Mouse (Mus musculus) lung, postnatal 36 days (tissue): ENCODE data around the gene Aim2.
A peak's percentile ranks its signal among the peaks of the same experiment; 100 is the strongest.
"Not testable (repeated sequence)": the region's sequence is repeated elsewhere in the genome, so short reads cannot be mapped to it uniquely, and the experiment has no call there.

Experiments
- DNase-seq: peaks from one replicate; pipeline ENCODE4 v3.0.0; 2022; ENCODE audit warnings: mixed read lengths

Gene Aim2

DNA sequence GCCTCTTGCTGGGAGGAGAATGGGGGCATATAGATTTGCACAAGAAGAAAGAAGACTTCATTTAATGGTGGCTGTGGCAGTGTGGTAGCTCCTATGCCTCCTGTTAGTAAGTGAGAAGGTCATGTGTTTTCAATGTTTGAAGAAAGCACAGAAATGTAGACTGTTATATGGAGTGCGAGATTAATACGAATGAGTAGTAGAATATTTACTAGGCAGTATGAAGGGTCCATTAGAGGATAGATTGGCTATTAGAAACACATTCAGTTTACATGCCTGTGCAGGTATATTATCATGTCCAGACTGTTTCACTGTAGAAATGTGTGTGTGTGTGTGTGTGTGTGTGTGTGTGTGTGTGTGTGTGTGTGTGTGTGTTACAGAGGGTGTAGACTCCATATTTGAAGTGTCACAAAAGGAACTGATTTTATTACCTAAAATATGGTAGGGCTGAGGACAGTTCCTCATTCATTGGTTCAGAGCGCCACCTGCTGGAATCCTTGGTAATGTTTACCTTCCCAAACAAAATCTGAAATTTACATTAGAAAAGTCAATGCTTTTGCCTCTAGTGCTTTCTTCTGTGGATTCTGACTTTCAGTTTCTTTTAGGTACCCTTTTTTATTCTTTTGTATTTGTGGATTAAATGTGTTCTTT is 47.8 kb downstream of the Aim2 start:
- DNase-seq, result peak; percentile 76

DNA sequence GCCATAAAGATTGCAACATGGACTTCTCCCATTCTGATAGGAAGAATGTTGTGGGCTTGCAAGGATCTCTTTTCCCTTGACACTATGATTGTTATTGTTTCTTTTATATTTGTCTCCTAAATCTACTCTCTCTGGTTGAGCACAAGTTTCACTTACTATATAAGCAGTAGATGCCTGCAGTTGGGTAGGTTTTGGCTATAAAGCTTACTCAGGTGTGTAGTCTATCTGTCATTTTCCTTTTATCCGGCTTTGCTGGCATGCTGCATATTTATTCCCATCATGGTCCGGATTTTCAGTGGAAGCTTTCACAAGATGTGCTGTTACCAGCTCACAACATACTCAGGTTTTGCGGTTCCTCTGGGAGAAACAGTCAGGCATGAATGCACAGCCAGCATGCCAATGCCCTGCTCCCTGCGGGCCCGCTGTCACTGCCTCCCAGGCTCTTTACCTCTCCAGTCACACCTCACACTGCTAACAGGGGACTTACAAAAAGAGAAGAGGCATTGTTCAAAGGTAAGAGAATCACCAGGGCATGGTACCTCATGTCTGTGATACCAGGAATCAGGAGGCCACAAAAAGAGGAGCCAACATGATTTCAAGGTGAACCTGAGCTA is 54.1 kb downstream of the Aim2 start:
- DNase-seq, result no peak

DNA sequence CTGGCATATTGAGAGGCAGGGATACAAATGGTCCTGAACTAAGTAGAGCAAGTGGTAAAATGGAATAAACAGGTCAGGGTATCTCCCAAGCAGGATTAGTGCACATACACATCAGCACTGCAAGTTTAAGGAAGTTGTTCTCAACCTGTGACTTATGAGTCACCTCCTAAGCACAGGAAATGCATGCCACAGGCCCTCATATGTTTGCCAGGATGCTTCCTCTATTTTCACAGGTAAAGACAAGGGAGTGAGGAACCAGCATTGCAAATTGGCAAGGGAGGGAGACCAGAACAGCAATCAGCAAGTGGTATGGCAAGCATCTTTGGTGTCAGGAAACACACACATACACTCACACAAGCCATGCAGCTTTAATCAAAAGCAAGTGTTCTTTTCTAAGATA is 58.4 kb downstream of the Aim2 start:
- DNase-seq, result no peak

DNA sequence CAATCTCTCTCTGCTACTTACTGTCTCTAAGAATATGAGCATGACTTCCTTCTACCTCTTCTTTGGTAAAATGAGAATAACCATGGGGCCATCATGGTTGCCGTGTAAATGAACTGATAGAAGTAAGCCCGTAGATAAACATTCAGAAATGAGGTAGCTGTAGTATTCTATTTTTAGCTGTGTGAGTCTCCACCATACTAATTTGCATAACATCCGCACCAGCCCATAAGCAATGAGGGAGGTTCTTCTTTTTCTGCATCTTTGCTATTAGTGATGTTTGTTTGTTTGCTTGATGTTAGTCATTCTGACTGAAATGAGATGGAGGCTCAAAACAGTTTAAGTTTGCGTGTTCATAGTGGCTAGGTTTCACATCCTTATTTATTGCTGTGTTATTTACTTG is 61.2 kb downstream of the Aim2 start:
- no peak for DNase-seq

DNA sequence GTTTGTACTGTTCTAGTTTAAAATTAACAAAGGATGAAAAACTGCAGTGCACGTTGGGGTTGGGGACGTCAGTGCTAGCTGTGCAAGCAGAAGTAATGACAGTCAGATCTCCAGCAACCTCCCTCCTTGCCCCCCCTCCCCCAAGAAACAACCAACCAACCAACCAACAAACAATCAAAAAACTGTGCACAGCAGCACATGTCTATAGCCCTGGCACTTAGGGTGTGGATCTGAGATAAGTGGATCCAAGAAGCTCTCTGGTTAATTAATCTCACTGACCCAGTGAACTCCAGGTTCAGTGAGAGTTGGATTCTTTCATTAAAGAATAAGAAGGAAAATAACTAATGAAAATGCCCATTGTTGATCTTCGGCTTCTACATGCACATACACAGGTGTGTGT is 64.0 kb downstream of the Aim2 start:
- no peak for DNase-seq

DNA sequence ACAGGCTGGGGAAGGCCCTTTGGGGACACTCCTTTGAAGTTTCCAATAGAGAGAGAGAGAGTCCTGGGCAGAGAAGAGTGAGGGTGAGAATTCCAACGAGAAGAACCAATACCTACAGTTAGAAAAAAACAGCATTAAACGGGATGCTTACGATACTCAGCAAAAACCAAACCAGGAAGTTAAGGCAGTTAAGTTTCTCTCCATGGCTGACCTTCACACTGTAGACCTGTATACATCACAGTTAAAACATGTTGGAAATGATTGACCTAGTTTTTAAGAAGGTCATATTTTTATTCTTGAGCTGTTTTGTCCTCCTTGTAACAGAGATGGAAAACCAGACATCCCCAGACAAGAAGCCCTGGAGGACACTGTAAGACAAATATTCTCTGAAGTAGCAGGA is 67.8 kb downstream of the Aim2 start:
- no peak for DNase-seq

DNA sequence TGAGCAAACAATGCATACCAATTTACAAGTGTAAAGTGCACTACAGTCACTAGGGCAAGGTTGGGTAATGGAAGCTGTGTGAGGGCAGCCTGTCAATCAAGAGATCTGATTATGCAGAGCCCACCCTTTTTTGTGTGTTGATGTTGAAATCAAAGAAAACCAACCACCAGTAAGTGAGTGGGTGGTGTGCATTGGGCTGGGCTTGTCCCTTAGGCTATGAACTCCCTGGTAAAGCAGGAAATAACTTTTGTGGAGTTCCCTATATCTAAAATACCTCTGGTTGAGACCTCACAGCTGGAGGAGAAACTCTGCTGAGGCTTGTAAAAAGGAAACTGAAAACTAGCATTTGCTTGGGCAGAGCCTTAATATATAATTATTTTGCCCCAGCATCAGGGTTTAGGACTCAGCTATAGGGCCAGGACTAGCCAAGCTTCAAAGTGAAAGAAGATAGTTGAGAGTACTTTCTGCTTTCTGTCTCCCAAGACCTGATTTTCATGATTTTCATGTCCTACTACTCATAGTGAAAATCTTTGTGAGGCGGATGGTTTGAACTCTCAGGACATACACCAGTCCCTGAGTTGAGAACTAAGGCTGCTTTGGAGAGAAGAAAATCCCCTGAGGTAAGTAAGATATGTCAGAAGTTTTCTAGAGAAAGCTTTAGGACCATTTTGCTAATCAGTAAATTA is 68.4 kb downstream of the Aim2 start:
- peak; percentile 67 for DNase-seq

DNA sequence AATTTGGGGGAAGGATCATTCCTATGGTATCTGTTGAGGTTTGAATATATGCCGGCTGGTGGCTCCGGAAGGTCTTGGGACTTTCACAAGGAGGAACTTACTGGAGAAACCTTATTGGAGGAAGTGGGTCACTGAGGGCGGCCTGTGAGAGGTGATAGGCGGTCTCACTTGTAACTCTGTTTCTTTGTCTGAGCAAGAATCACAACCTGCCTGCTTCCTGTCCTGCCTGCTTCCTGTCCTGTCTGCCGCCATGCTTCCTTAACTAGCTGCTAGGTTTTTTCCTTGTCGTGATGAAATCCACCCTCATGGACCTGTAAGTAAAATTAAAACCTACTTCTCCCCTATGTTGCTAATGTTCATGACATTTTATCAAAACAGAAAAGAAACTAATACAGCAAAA is 69.7 kb downstream of the Aim2 start:
- peak; percentile 76 for DNase-seq

DNA sequence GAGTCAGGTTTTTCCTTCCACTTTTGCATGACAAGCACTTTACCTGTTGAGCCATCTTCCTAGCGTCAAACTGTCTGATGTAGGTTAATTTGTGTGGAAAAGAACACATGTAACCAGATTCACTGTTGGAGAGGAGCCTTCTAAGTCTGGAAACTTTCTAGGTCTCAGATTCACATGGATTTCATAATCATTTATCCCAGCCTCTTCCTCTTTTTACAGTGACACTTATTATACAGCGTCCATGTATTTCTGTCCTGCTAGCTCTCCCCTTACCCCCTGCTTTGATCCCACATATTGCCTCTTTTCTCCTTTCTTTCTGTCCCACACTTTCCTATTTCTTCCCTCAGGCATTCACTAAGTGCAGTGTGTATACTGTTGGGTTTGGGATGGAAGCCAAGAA is 75.7 kb downstream of the Aim2 start:
- no peak for DNase-seq

DNA sequence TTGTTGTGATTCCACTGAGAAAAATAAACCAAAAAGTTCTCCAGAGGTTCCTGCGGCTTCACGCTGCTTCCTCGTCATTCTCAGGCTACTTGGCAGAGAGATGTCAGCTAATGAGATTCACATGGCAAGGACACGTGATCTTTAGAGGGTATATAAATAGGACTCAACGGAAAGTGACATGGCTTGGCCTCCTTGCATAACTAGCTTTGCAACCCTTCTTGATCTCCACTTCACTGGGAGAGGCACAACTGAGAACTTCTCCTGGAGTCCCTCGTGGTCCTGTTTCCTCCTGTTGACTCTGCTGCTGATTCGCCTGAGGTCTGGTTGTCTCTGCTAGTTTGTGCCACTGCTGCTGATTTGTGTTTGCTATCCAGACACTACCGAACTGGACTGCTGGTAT is 76.7 kb downstream of the Aim2 start:
- peak; percentile 41 for DNase-seq

DNA sequence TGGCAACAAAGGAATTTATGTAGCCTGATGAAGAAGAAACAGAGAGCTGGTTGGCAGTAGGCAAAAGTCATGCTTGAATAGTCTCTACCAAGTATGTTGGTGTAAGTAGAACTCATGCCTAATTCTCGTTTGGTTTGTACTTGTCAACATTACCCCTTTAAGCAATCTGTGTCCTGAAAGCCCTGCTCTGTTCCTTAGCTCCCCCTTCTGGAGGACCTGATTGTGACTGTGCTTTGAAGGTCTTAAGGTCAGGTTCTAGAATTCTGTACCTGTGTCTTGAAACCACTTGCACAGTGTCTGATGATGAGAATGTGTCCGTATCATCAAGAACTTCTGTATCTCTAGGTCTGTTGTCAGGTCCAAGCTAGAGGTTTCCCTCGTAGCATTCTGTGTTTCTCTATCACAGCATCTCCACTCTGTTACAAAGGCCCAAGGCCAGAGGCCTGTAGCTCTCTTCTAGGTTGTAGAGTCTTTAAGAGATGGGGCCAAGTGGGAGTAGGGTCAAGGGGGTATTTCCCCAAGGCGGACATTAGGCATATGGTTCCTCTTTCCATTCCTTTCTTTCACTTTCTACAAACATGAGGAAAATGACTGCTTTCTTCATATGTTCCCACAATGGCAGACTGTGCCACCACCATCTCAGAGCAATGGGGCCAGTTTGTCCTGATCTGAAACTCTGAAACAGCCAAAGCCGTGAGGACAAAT is 79.5 kb downstream of the Aim2 start:
- no peak for DNase-seq

DNA sequence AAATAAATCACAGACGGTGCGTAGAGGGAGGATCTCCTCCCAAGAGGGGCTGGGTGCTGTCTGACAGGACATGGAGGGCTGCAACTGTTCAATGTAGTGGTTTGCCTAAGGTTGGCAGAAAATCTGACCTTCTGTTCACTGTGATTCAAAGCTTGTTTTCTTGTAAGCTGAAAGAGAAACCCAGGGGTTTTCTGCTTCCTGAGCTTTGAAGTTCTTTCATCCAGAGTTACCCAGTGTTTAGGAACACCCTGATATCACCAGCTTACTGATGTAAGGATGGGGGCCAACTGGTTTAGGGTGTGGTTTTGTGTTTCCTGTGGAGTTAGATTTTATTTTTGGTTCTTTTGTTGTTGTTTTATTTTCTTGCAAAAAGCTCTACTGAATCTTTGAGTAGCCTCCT is 81.7 kb downstream of the Aim2 start:
- no peak for DNase-seq

DNA sequence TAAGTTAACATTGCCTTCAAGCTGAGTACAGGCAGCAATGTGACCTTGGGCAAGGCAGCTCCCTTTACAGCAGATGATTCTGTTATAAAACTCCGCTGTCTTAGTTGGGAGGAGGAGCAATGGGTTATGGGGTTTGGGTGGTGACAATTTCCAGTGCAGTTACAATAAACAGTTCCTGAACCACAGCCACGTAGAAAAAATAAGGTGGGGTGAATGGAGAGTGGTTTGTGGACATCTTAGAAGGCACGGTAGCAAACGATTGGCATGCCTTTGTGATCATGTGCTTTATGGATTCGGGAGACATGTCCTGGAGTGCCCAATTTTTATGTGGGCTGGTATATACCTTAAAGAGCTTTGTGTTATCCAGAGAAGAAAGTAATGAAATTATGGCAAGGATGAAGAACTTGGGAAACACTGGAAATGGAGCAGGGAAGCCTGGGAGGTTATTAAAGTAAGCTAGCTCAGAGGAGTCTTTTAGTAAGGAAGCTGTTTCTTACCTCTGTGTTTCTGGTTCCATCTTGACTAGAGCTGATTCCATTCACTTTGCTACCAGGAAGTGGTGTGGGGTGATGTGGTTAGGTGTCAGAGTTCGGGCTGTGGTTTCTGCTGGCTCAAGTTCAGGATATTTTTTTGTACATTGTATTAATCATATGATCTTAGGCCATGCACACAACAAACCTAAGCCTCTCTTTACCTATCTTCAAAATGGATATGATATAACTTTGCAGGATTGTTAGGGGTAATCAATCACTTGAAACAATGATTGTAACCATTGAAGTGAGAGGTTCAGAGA is 86.7 kb downstream of the Aim2 start:
- peak; percentile 39 for DNase-seq

DNA sequence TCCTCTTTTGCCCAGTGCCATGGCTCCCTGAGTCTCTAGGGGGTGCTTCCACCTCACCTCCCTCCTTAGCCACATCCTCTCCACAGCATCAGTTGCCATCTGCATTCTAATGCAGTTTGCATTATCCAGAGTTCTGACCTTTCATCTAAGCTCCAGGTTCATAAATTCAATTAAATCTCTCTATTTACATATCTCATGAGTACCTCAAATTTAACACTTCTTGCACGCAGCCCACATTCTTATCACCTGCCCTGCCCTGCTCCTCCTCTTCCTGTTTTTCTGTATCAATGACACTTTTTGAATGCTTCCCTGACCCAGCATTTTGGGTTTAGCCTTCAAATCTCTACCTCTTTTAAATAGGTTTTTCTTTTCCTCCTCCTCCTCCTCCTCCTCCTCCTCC is 90.0 kb downstream of the Aim2 start:
- DNase-seq, result no peak

DNA sequence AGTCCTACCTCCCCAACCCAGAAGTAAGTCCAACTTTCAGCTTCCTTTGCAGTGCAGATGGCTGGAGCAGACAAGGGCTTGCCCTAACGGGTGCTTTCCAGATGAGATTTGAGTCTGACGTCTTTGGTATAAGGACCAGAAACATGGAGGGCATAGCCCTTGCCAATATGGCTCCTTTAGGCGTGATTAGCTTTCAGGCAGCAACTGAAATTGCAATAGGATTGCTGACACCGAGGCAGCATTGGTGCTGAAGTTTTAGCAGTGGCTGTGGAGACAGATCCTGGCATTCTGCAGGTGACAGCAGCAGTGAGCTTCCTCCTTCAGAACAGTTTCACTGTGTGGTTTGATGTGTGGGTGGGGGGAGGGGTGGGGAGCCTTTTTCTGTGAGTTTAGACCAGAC is 90.5 kb downstream of the Aim2 start:
- no peak for DNase-seq

DNA sequence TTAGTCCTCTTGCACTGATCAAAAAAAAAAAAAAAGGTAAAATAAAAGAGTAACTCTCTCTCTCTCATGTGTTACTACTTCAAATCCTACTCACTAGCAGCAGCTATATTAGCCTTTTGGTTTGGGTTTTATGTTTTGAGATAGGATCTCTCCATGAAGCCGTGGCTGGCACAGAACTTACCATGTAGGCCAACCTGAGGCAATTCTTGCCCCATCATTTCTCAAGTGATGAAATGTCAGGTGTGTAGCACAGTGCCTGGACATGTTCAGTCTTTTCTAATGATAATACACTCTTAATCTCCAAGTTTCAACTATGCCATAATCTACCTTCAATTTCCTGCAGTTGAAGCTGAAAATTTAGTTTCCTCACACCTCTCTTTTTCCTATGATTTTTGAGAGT is 92.4 kb downstream of the Aim2 start:
- no peak for DNase-seq

DNA sequence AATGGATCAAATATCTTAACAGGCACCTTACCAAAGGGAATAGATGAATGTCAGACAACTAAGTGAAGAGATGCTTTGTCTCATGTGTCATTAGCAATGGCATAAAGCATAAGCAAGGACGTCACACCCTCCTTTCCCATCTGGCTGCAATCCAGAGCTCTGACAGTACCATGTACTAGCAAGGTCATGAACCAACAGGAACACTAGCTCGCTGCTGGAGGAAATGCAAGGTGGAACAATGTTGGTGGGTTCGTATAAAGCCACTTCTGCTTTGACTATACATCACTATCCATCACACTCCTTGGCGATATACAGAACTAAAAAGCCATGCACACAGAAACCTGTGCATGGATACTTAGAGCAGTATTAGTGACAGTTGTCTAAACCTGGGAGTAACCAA is 96.4 kb downstream of the Aim2 start:
- DNase-seq, result peak; percentile 17

DNA sequence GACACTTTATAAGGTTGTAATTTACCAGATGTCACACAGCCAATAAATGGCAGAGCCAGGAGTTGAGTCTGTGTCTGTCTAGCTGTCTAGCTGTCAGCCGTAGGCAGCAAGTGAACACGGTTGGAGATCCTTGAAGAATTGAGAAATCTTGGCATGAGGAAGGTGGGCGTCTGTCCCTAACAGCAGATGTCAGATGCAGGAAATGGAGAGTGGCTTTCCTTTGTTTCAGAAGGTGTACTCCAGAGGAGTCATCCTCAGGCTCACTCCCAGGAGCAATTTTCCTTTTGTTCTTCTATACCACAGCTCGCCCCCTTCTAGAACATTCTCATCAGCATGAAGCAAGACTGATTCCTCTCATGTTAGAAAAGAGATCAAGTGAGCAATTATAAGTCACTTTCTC is 99.9 kb downstream of the Aim2 start:
- no peak for DNase-seq

DNA sequence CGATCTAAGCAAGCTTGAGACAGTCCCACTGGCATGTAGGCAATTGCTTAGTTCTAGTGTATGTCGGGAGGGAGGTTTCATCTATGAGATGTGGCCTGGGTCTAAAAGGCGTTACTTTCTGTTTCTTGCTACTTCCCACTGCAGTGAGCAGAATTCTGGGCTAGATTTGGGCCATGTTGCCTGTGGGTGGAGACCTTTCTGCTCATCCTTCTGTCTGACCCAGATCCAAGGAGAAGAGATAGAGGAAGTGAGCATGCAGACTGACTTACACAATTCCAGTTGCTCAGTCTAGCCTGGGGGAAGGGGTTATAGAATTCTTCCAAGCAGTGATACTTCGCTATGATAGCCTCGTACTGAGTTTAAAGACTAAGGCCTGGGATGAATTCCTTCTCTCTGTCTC is 101.0 kb downstream of the Aim2 start:
- peak; percentile 41 for DNase-seq

DNA sequence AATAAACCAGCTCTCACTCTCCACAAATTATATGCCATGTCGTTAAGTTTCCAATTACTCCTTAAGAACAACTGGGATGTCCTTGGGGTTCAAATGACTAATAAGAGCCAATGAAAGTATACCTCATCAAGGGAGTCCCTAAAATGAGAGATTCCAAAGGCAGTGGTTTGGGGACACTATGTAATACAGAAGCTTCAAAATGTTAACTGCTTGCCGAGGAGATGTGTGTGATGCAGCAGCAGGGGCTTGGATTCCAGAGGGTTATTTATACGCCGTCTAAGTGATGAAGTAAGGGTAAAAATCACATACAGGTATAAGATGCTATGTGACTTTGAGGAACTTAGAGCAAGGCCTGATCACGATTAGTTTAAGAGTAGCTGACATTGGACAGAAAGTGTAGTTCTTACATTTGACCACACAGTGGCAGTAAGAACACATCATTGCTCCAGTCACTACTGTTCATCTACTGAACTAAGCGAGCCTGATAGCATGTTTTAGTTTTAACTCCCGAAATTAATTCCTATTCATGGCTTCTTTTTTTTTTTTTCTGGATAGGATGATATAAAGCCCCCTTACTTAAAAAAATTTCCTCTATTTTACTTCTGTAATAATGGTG is 105.6 kb downstream of the Aim2 start:
- DNase-seq, result peak; percentile 64

DNA sequence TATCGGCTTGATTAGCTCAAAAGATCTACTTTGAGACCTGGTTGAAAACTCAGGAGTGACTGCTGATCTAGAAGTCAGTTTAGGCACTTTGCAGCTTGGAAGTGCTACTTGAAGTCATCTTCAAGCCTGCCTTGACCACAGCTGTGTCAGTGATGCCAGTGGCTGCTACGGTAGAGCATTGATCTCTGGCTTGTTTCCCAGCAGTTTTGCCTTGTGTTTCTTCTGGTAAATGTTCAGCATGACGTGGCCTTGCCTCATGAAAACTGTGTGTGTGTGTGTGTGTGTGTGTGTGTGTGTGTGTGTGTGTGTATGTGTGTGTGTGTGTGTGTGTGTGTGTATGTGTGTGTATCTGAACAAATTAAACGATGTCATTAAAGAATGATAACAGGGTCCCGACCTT is 106.1 kb downstream of the Aim2 start:
- DNase-seq, result no peak

DNA sequence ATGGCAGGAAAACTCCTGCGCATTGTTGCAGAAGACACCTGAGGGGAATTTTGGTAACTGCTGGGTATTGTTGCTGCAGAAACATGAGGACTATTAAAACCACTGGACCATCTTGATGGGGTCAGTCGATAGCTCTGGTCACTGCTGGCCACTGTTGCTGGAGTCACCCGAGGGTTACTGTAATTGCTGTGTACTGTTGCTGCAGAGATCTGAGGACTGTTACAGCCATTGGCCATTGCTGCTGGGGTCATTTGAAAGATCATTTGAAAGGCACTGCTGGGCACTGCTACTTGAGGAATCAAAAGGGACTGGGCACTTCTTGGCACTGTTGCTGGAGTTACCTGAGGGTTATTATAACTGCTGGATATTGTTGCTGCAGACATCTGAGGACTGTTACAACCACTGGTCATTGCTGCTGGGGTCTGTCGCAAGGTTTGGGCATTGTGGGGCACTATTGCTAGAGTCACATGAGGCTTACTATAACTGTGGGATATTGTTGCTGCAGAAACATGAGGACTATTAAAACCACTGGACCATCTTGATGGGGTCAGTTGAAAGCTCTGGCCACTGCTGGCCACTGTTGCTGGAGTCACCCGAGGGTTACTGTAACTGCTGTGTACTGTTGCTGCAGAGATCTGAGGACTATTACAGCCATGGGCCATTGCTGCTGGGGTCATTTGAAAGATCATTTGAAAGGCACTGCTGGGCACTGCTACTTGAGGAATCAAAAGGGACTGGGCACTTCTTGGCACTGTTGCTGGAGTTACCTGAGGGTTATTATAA is 129.9 kb downstream of the Aim2 start:
- DNase-seq, result not testable (repeated sequence)
